Mouse (Mus musculus) cerebellum, postnatal 14 days (tissue): ENCODE data around the gene Tnf.

Source experiments
- DNase-seq, 2 experiments: peaks; one replicate each; pipeline ENCODE4 v3.0.0; 2021; ENCODE audit warnings: mixed read lengths in 2 of 2

The Tnf gene

GRCm38 (mm10) chr17:35197126-35197525, 4.7 kb downstream of the Tnf start:
- no peak for DNase-seq

DNA sequence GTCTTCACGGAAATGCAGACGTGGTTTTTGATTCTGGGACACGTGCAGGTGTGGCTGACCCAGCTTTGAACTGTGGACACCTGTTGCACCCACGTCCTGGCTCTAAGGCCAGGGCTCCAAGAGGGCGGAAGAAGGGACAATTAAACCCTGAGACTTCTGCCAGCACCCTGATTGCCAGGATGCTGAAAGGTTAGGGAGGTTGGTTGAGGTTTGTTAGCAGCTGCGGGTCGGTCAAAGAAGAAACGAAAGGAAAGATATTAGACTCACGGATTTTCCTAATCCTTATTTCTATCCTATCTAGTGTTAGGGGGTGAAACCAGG, 5.5 kb downstream of the Tnf start:
- no peak for DNase-seq

- peak; percentile 69 to 83 for DNase-seq
These were observed 6.0 kb downstream of the Tnf start for GRCm38 (mm10) chr17:35195631-35196320.

GRCm38 (mm10) chr17:35194844-35195630, 6.8 kb downstream of the Tnf start:
- no peak for DNase-seq

DNA sequence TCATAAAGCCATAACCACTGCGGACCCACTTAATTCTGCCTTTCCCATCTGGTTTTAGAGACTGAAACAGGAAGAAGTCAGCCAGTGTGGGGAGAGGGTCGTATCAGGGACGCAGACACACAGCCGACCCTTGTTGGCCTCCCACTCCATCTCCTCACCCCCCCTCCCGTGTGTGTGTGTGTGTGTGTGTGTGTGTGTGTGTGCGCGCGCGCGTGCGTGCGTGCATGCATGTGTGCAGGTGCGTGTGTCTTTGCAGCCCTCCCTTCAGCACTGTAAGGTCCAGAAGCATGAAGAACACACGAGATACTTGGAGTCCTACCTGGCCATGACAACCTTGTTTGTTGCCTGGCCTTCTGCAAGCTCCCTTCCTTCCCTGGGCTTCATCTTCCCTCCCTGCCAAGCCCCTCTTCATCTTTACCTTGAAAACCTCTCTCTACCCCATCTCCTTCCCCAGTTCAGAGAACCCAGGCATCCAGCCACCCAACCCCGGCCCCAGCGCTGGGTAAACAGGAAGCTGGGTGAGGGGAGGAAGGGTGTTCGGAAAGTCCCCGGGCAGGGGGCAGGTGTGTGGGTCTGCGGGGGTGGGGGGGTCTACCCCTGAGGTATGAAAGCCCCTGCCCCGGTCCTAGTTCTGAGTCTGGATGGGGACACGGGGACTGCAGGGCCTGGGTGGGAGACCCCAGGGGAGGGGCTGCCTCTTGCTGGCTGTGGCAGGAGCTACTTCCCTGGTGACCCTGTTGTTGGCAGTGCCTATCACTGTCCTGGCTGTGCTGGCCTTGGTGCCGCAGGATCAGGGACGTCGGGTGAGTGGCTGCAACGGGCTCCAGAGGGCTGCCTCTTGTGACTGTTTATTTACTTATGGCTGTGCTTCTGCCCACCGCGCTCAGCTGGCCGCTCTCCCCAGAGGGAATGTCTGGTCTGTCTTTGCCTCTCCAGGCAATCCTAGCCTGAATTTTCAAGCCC, 7.6 kb downstream of the Tnf start, which contains the start of gene Ltb:
Gene Ltb (plus strand): TSS at position 559 of the 963 bp plus-strand sequence.
- no peak for DNase-seq

GRCm38 (mm10) chr17:35192924-35193323, 8.9 kb downstream of the Tnf start:
- DNase-seq: no peak

GRCm38 (mm10) chr17:35191723-35192122, 10.1 kb downstream of the Tnf start:
- DNase-seq: no peak

DNA sequence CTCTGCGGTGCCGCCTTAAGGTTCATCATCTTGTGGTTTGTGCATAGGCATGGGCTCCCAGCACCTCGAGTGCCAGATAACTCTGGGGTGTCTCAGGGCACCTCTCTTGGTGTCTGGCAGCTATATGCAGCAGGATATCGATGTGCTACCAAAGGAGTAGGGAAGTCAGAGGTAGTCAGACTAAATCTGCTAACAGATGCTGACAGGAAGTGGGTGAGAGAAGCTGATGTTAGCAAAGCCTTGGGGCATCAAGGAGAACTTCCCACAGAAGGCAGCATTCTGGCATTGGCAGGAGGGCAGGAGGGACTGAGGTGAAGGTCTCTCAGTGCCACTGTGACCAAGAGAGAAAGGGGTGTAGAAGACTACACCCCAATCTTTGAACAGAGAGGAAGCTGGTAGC, 11.7 kb downstream of the Tnf start:
- no peak for DNase-seq

GRCm38 (mm10) chr17:35189186-35189585, 12.6 kb downstream of the Tnf start:
- no peak for DNase-seq

DNA sequence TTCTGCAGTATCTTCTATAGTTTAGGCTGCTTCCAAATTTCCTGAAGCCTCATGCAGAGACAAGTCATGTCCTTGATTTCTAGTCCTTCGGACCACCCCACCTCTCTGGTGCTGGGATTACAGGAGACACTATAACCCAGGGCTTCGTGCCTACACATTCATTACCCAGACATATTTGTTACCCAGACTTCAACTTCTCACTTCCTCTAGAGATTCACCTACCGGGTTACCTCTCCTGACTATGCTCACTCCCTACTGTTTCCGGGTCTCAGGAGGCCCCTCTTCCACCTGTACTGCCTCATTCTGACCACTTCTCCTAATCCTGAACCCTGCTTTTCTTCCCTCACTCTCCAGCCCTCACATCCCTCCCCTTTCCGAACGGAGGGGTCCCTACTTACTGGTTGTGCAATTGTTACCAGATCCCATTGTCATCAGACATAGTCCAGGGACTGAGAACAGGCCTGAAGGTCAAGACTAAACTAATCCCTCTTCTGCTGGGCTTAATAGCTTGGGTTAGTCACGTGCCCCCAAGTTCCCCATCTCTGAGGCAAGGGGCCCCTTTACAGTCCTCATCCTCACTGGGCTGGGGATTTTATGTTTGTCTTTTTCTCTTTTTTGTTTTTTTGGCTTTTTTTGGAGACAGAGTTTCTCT, 13.7 kb downstream of the Tnf start, which contains the start of gene Lst1:
Gene Lst1 (minus strand): TSS at position 481 of the 652 bp plus-strand sequence.
- no peak for DNase-seq

- no peak for DNase-seq
These were observed 14.5 kb downstream of the Tnf start for GRCm38 (mm10) chr17:35187345-35187744.

DNA sequence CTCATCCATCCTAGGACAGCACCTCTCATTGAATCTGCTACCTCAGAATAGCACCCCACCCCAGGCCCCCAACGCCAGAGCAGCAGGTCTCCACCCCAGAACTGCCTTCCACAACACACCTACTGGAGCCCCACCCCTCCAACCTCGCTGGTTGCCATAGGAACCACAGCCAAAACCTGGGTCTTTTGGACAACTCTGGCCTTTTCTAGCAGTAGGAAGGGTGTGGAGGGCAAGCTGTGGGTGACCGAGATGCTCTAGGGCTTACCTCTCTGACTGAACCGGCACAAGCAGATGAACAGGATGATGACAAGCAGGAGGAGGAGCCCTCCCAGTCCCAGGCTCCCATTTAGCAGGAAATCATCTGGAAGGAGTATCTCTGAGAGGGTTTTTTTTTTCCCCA, 15.1 kb downstream of the Tnf start:
- DNase-seq: no peak

- DNase-seq: no peak
These were observed 15.9 kb downstream of the Tnf start for GRCm38 (mm10) chr17:35185639-35186611.

DNA sequence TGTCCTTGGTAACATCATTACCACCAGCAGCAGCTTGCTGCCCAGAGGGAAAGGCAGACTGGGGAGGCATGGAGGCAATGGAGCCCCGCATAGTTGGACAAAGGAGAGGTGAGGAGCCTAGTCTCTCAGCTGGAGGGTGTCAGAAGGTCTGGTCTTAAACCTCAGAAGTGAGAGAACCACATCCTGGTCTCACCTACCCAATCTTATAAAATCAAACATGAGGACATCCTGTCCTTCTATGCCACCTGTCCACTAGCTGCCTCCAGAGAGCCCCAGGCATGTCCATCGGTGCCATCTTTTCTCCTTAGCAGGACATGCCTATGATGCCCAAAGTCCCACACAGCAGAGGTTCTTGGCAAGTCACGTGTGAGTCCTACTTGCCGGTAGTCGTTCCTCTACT, 21.7 kb downstream of the Tnf start:
- no peak for DNase-seq

GRCm38 (mm10) chr17:35178528-35178927, 23.3 kb downstream of the Tnf start:
- peak; percentile 45 to 68 for DNase-seq

DNA sequence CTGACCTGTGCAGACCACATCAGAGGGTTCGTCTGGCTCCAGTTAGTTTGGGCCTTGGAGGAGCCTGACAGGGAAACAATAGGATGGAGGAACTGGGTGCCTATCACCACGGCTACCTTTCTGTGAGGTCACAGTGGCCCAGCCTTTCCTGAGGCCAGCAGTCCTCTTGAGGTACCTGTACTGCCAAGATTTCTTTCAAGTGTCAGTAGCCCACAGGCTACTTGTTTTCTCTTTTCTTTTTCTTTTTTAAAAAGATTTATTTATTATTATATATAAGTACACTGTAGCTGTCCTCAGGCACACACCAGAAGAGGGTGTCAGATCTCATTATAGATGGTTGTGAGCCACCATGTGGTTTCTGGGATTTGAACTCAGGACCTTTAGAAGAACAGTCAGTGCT, 25.8 kb downstream of the Tnf start, which contains the start of gene Aif1:
Gene Aif1 (minus strand): TSS at position 101 of the 400 bp plus-strand sequence.
- DNase-seq: no peak

GRCm38 (mm10) chr17:35175382-35175781, 26.4 kb downstream of the Tnf start:
- DNase-seq: no peak

GRCm38 (mm10) chr17:35174201-35174977, 27.4 kb downstream of the Tnf start:
- DNase-seq: no peak

GRCm38 (mm10) chr17:35173329-35173728, 28.5 kb downstream of the Tnf start:
- DNase-seq: no peak
